ENCODE assay signal across 15 mouse cellular contexts in the genomic region with DNA sequence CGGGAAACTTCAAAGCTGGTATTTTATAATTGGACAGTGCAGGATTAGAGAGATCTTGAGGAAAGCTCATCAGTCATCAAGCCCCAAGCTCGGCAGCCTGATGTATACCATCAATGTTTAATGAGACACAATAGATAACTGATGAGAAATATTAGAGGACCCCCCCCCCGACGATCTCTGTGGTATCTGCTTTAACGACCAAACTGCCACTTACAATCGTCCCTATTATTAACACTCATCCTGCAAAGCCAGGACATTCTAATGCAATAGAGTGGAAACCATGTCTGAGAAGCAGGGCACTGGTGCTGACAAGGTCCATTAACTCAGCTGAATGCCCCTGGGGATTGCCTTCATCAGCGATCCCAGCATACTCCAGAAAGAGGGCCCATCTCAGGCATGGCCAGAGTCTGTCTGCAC.
A peak's percentile ranks its signal among the peaks of the same experiment; 100 is the strongest.
DNase-seq lines count a peak whose midpoint lies in the region; ATAC-seq and TF ChIP-seq lines count a peak whose summit lies in the region.
"Had no signal": no experiment of that assay in that cellular context is flagged by ENCODE, and none has a peak within 500 bp of the region (broad histone marks: within the 10 kb centered on the region; RNA-seq: fewer than 3 reads in every experiment).

No protein-coding gene starts in this region.

- 54% methylated on average over 7 of the region's 7 CpGs for WGBS in hindbrain, embryonic 12.5 days
- WGBS in hindbrain, embryonic 10.5 days, result 64% methylated on average over 7 of the region's 7 CpGs
- WGBS in midbrain, embryonic 16.5 days, result 35% methylated on average over 7 of the region's 7 CpGs
- WGBS in liver, postnatal 0 days (ENCODE audit: insufficient replicate concordance), result 74% methylated on average over 7 of the region's 7 CpGs

- H3K4me2 ChIP-seq in hindbrain, embryonic 12.5 days (replicated peaks), result no peak overlapping the region
- no peak overlapping the region for H3K4me2 ChIP-seq in midbrain, embryonic 16.5 days (ENCODE audit: low read length)
- H3K4me2 ChIP-seq in liver, postnatal 0 days (ENCODE audit: low read depth, low read length), result no peak overlapping the region
- H3K4me2 ChIP-seq: limb, embryonic 15.5 days; lung, embryonic 15.5 days had no signal

- no peaks in the 10 kb centered on the region for H3K36me3 ChIP-seq in hindbrain, embryonic 12.5 days
- H3K36me3 ChIP-seq in hindbrain, embryonic 10.5 days, result no peaks in the 10 kb centered on the region
- H3K36me3 ChIP-seq in midbrain, embryonic 16.5 days (ENCODE audit: control insufficient read depth, insufficient read depth, low read length), result no peaks in the 10 kb centered on the region
- no peaks in the 10 kb centered on the region for H3K36me3 ChIP-seq in liver, postnatal 0 days (replicated peaks; ENCODE audit: insufficient read depth, low read length)
- H3K36me3 ChIP-seq: heart, embryonic 10.5 days; limb, embryonic 15.5 days; lung, embryonic 15.5 days had no signal

- TF ChIP-seq CTCF in brain, embryonic 14.5 days (IDR thresholded peaks at IDR 0.05; ENCODE audit: borderline replicate concordance, extremely low read depth, insufficient read depth, insufficient read length), result no peak
- TF ChIP-seq CTCF in liver, postnatal 0 days (IDR thresholded peaks at IDR 0.05; ENCODE audit: low read depth), result no peak

- no peak for DNase-seq in hindbrain, embryonic 10.5 days (ENCODE audit: low spot score)
- peak; percentile 44 for DNase-seq in brain, embryonic 14.5 days (ENCODE audit: low read depth)
- peak; percentile 4 for DNase-seq in embryo, embryonic 9.5 days (ENCODE audit: extremely low spot score)
- DNase-seq in liver, postnatal 0 days, result no peak
- no peak for DNase-seq in thymus, postnatal 10 days (ENCODE audit: low spot score in 2 of 2)
- DNase-seq: cerebellum, adult 11 months; gastrocnemius, postnatal 14 days; right cerebral cortex, postnatal 25 days had no signal

- 0 out of 2 replicates have a peak, but pooled peaks cover 2% of the 10 kb centered on the region for H3K4me1 ChIP-seq in hindbrain, embryonic 12.5 days
- H3K4me1 ChIP-seq in hindbrain, embryonic 10.5 days (replicated peaks), result 0 out of 2 replicates have a peak, but pooled peaks cover 3% of the 10 kb centered on the region
- no peaks in the 10 kb centered on the region for H3K4me1 ChIP-seq in midbrain, embryonic 16.5 days (ENCODE audit: control insufficient read depth, insufficient read depth, low read length)
- H3K4me1 ChIP-seq in liver, postnatal 0 days (ENCODE audit: insufficient read depth), result no peaks in the 10 kb centered on the region
- H3K4me1 ChIP-seq: heart, embryonic 10.5 days; limb, embryonic 15.5 days; lung, embryonic 15.5 days; megakaryocyte, embryonic 14.5 days had no signal

- TF ChIP-seq POLR2A in brain, embryonic 14.5 days (IDR thresholded peaks at IDR 0.05; ENCODE audit: borderline replicate concordance, extremely low read depth, insufficient read depth, insufficient read length, poor library complexity, severe bottlenecking), result no peak

- H3K4me3 ChIP-seq in hindbrain, embryonic 12.5 days, result no peak overlapping the region
- H3K4me3 ChIP-seq in hindbrain, embryonic 10.5 days, result no peak overlapping the region
- H3K4me3 ChIP-seq in midbrain, embryonic 16.5 days (ENCODE audit: low read depth, low read length), result no peak overlapping the region
- no peak overlapping the region for H3K4me3 ChIP-seq in liver, postnatal 0 days (ENCODE audit: low read depth, low read length)
- H3K4me3 ChIP-seq: heart, embryonic 10.5 days; limb, embryonic 15.5 days; lung, embryonic 15.5 days; megakaryocyte, embryonic 14.5 days had no signal

- no peak for TF ChIP-seq EP300 in liver, postnatal 0 days (IDR thresholded peaks at IDR 0.05; ENCODE audit: low read depth)

- ATAC-seq in hindbrain, embryonic 12.5 days (ENCODE audit: low FRiP score), result peak; percentile 83
- ATAC-seq in midbrain, embryonic 16.5 days, result peak; percentile 56; the same call in 1 of the 2 replicates
- no peak for ATAC-seq in liver, postnatal 0 days
- ATAC-seq: intestine, postnatal 0 days had no signal

- no peak overlapping the region for H3K27ac ChIP-seq in hindbrain, embryonic 12.5 days
- H3K27ac ChIP-seq in hindbrain, embryonic 10.5 days, result no peak overlapping the region
- H3K27ac ChIP-seq in midbrain, embryonic 16.5 days (ENCODE audit: low read length), result no peak overlapping the region
- no peak overlapping the region for H3K27ac ChIP-seq in liver, postnatal 0 days (ENCODE audit: low read depth)
- H3K27ac ChIP-seq: heart, embryonic 10.5 days; limb, embryonic 15.5 days; lung, embryonic 15.5 days had no signal

- no peak overlapping the region for H3K9ac ChIP-seq in hindbrain, embryonic 12.5 days
- no peak overlapping the region for H3K9ac ChIP-seq in midbrain, embryonic 16.5 days (ENCODE audit: low read depth, low read length)
- no peak overlapping the region for H3K9ac ChIP-seq in liver, postnatal 0 days (replicated peaks)
- H3K9ac ChIP-seq: limb, embryonic 15.5 days; lung, embryonic 15.5 days had no signal

- H3K9me3 ChIP-seq in hindbrain, embryonic 12.5 days (replicated peaks), result no peaks in the 10 kb centered on the region
- H3K9me3 ChIP-seq in hindbrain, embryonic 10.5 days, result no peaks in the 10 kb centered on the region
- no peaks in the 10 kb centered on the region for H3K9me3 ChIP-seq in midbrain, embryonic 16.5 days (replicated peaks; ENCODE audit: control insufficient read depth, low read length, poor library complexity, severe bottlenecking)
- no peaks in the 10 kb centered on the region for H3K9me3 ChIP-seq in liver, postnatal 0 days (ENCODE audit: low read length)
- H3K9me3 ChIP-seq: heart, embryonic 10.5 days; limb, embryonic 15.5 days; lung, embryonic 15.5 days had no signal

- H3K27me3 ChIP-seq in hindbrain, embryonic 12.5 days, result no peaks in the 10 kb centered on the region
- H3K27me3 ChIP-seq in hindbrain, embryonic 10.5 days (ENCODE audit: insufficient read depth, poor library complexity, severe bottlenecking), result no peaks in the 10 kb centered on the region
- H3K27me3 ChIP-seq in midbrain, embryonic 16.5 days (ENCODE audit: control insufficient read depth, insufficient read depth, low read depth, low read length), result no peaks in the 10 kb centered on the region
- H3K27me3 ChIP-seq in liver, postnatal 0 days (ENCODE audit: insufficient read depth, low read length), result no peaks in the 10 kb centered on the region
- H3K27me3 ChIP-seq: limb, embryonic 15.5 days; lung, embryonic 15.5 days; megakaryocyte, embryonic 14.5 days had no signal

Comparison
In these comparisons a context has a peak if more than half of its experiments do, and no peak if none do; other contexts are left out.
1. DNase-seq: peak in brain, embryonic 14.5 days (single experiment) and embryo, embryonic 9.5 days (single experiment); none in hindbrain, embryonic 10.5 days (single experiment), liver, postnatal 0 days (single experiment) and thymus, postnatal 10 days (0 of 2).